Mouse (Mus musculus) hindbrain, embryonic 15.5 days (tissue): Measurements from ENCODE around the gene Tbc1d20. TPM values are rescaled to one million over a fixed set of nuclear protein-coding genes. Genes with fewer than 3 reads are reported as not detected.
A peak's percentile ranks its signal among the peaks of the same experiment; 100 is the strongest.

Experiments used
- ATAC-seq: fragments of 200-750 bp; cut with Nextera tagmentation; 2 replicates; pipeline ENCODE4 v1.8.0; 2017; ENCODE audit warnings: low read depth, moderate number of reproducible peaks, moderate TSS enrichment; ENCODE audit not compliant: low FRiP score
- H3K27ac ChIP-seq: fragments of 300-500 bp; sonication (generic); replicated peaks from 2 replicates; pipeline ENCODE4 v1.5.1; 2015; ENCODE audit warnings: mild to moderate bottlenecking, inconsistent platforms
- H3K27me3 ChIP-seq: fragments of 300-500 bp; sonication (generic); 2 replicates; pipeline ENCODE4 v1.6.1; 2015; ENCODE audit warnings: control low read depth, inconsistent platforms
- H3K36me3 ChIP-seq: fragments of 300-500 bp; sonication (generic); 2 replicates; pipeline ENCODE4 v1.6.1; 2015; ENCODE audit warnings: control low read depth, inconsistent platforms
- H3K4me1 ChIP-seq: fragments of 300-500 bp; sonication (generic); replicated peaks from 2 replicates; pipeline ENCODE4 v1.6.1; 2015; ENCODE audit warnings: control low read depth, inconsistent platforms
- H3K4me2 ChIP-seq: fragments of 300-500 bp; sonication (generic); 2 replicates; pipeline ENCODE4 v1.6.1; 2015; ENCODE audit warnings: moderate library complexity, mild to moderate bottlenecking, inconsistent platforms
- H3K4me3 ChIP-seq: fragments of 300-500 bp; sonication (generic); 2 replicates; pipeline ENCODE4 v1.5.1; 2015; ENCODE audit warnings: mild to moderate bottlenecking, inconsistent platforms
- H3K9ac ChIP-seq: fragments of 300-500 bp; sonication (generic); 2 replicates; pipeline ENCODE4 v1.6.1; 2015; ENCODE audit warnings: inconsistent platforms
- H3K9me3 ChIP-seq: fragments of 300-500 bp; sonication (generic); 2 replicates; pipeline ENCODE4 v1.6.1; 2016; ENCODE audit warnings: control low read depth, inconsistent platforms
- WGBS: fragments of 180-500 bp; shearing (Covaris S2); methylation state at CpG from one replicate; pipeline ENCODE4 v1.1.7; 2015; 5-methylcytosine and 5-hydroxymethylcytosine counted together
- polyA plus RNA-seq: library from polyadenylated mRNA; unstranded; fragments of >200 nt; fragmentation: Nextera tagmentation; extraction: Ambion mirVana; gene quantifications from 2 replicates; pipeline ENCODE4 v1.2.1, GENCODE M21; 2015

Gene Tbc1d20
- polyA plus RNA-seq, 1 experiment from 2014 or later, result 36.5 TPM

- no peak overlapping the region for H3K4me2 ChIP-seq
- no peaks in the 10 kb centered on the region for H3K27me3 ChIP-seq
- peaks cover 36% of the 10 kb centered on the region for H3K36me3 ChIP-seq
- H3K9ac ChIP-seq, result no peak overlapping the region
- no peak overlapping the region for H3K4me3 ChIP-seq
- no peak overlapping the region for H3K27ac ChIP-seq
- 82% methylated on average over 5 of the region's 5 CpGs for WGBS
- H3K4me1 ChIP-seq, result peaks cover 22% of the 10 kb centered on the region
- ATAC-seq, result no peak
- H3K9me3 ChIP-seq, result no peaks in the 10 kb centered on the region
Measured at GRCm38 (mm10) chr2:152327980-152328379, 34.4 kb downstream of the Tbc1d20 start.

- H3K9ac ChIP-seq, result no peak overlapping the region
Measured at GRCm38 (mm10) chr2:152330858-152331423, 37.3 kb downstream of the Tbc1d20 start.

GRCm38 (mm10) chr2:152332101-152332825 lies 38.6 kb downstream of the Tbc1d20 start, which contains the start of gene Rbck1:
Gene Rbck1 (minus strand): TSS chr2:152332653.
- WGBS, result 0% methylated on average over 54 of the region's 54 CpGs
- Histone ChIP-seq H3K27ac (peak within 1 kb of the TSS; percentile 90), H3K27me3 (no peaks in the 10 kb centered on the region), H3K36me3 (peaks cover 3% of the 10 kb centered on the region), H3K4me1 (peaks cover 22% of the 10 kb centered on the region), H3K9ac (peak within 1 kb of the TSS; percentile 83), H3K4me2 (peak within 1 kb of the TSS; percentile 70), H3K4me3 (peak within 1 kb of the TSS; percentile 72), H3K9me3 (no peaks in the 10 kb centered on the region)
- peak; percentile 96 for ATAC-seq

More at GRCm38 (mm10) chr2:152330858-152331423, 37.3 kb downstream of the Tbc1d20 start:
- no peaks in the 10 kb centered on the region for H3K9me3 ChIP-seq
- 68% methylated on average over 7 of the region's 7 CpGs for WGBS
- peak overlapping the region; percentile 70 for H3K4me2 ChIP-seq
- ATAC-seq, result no peak
- no peaks in the 10 kb centered on the region for H3K27me3 ChIP-seq
- H3K36me3 ChIP-seq, result peaks cover 8% of the 10 kb centered on the region
- peak overlapping the region; percentile 72 for H3K4me3 ChIP-seq
- H3K4me1 ChIP-seq, result peaks cover 22% of the 10 kb centered on the region
- H3K27ac ChIP-seq, result no peak overlapping the region

- Histone ChIP-seq H3K4me2 (no peak overlapping the region), H3K9me3 (no peaks in the 10 kb centered on the region), H3K4me1 (peaks cover 22% of the 10 kb centered on the region), H3K4me3 (no peak overlapping the region), H3K27me3 (no peaks in the 10 kb centered on the region), H3K27ac (no peak overlapping the region), H3K9ac (no peak overlapping the region), H3K36me3 (peaks cover 3% of the 10 kb centered on the region)
- ATAC-seq, result no peak
- WGBS, result 78% methylated on average over 4 of the region's 4 CpGs
Measured at GRCm38 (mm10) chr2:152333345-152334006, 39.8 kb downstream of the Tbc1d20 start.

- no peak for ATAC-seq
- no peaks in the 10 kb centered on the region for H3K9me3 ChIP-seq
- H3K9ac ChIP-seq, result no peak overlapping the region
- no peaks in the 10 kb centered on the region for H3K36me3 ChIP-seq
- peaks cover 15% of the 10 kb centered on the region for H3K4me1 ChIP-seq
- no peak overlapping the region for H3K4me3 ChIP-seq
- H3K27ac ChIP-seq, result no peak overlapping the region
- H3K27me3 ChIP-seq, result no peaks in the 10 kb centered on the region
- H3K4me2 ChIP-seq, result no peak overlapping the region
- 53% methylated on average over 11 of the region's 11 CpGs for WGBS
Measured at GRCm38 (mm10) chr2:152335289-152335820, 41.7 kb downstream of the Tbc1d20 start.

GRCm38 (mm10) chr2:152336856-152337255 lies 43.2 kb downstream of the Tbc1d20 start:
- ATAC-seq, result no peak
- H3K4me3 ChIP-seq, result no peak overlapping the region
- H3K9ac ChIP-seq, result no peak overlapping the region
- H3K4me1 ChIP-seq, result no peaks in the 10 kb centered on the region; the same call in 1 of the 2 replicates
- no peak overlapping the region for H3K27ac ChIP-seq
- H3K27me3 ChIP-seq, result no peaks in the 10 kb centered on the region
- no peaks in the 10 kb centered on the region for H3K9me3 ChIP-seq
- 84% methylated on average over 1 of the region's 1 CpGs for WGBS
- no peaks in the 10 kb centered on the region for H3K36me3 ChIP-seq
- H3K4me2 ChIP-seq, result no peak overlapping the region

GRCm38 (mm10) chr2:152337591-152338212 lies 44.1 kb downstream of the Tbc1d20 start:
- Histone ChIP-seq H3K9me3 (no peaks in the 10 kb centered on the region), H3K9ac (no peak overlapping the region), H3K4me3 (no peak overlapping the region), H3K27ac (no peak overlapping the region), H3K4me2 (no peak overlapping the region), H3K4me1 (no peaks in the 10 kb centered on the region; the same call in 1 of the 2 replicates), H3K27me3 (no peaks in the 10 kb centered on the region), H3K36me3 (no peaks in the 10 kb centered on the region)
- ATAC-seq, result no peak
- 87% methylated on average over 11 of the region's 11 CpGs for WGBS

GRCm38 (mm10) chr2:152338319-152338718 lies 44.7 kb downstream of the Tbc1d20 start:
- Histone ChIP-seq H3K9me3 (no peaks in the 10 kb centered on the region), H3K4me3 (no peak overlapping the region), H3K27me3 (no peaks in the 10 kb centered on the region), H3K4me1 (peaks cover 5% of the 10 kb centered on the region; the same call in 1 of the 2 replicates), H3K36me3 (no peaks in the 10 kb centered on the region), H3K4me2 (no peak overlapping the region), H3K27ac (no peak overlapping the region), H3K9ac (no peak overlapping the region)
- no peak for ATAC-seq
- WGBS, result 84% methylated on average over 13 of the region's 13 CpGs

GRCm38 (mm10) chr2:152339631-152340179 lies 46.1 kb downstream of the Tbc1d20 start:
- Histone ChIP-seq H3K4me3 (no peak overlapping the region), H3K36me3 (no peaks in the 10 kb centered on the region), H3K9me3 (no peaks in the 10 kb centered on the region), H3K9ac (no peak overlapping the region), H3K27me3 (no peaks in the 10 kb centered on the region), H3K4me2 (no peak overlapping the region), H3K27ac (no peak overlapping the region), H3K4me1 (peaks cover 15% of the 10 kb centered on the region)
- 81% methylated on average over 22 of the region's 22 CpGs for WGBS
- no peak for ATAC-seq

- under 1% methylated on average over 47 of the region's 52 CpGs for WGBS
- peak within 1 kb of the TSS; percentile 64 for H3K9ac ChIP-seq
- ATAC-seq, result peak; percentile 84
- H3K9me3 ChIP-seq, result no peaks in the 10 kb centered on the region
- H3K4me2 ChIP-seq, result peak within 1 kb of the TSS; percentile 88
- peak within 1 kb of the TSS; percentile 59 for H3K4me3 ChIP-seq
- 0 out of 2 replicates have a peak, but pooled peaks cover 4% of the 10 kb centered on the region for H3K27me3 ChIP-seq
- no peaks in the 10 kb centered on the region for H3K36me3 ChIP-seq
- H3K4me1 ChIP-seq, result peaks cover 15% of the 10 kb centered on the region
- peak within 1 kb of the TSS; percentile 73 for H3K27ac ChIP-seq
Measured at GRCm38 (mm10) chr2:152343329-152344213, 49.9 kb downstream of the Tbc1d20 start, which contains the start of gene Trib3. Gene Trib3 (minus strand): TSS chr2:152344032.
